Mouse (Mus musculus): ENCODE measurements around the gene B3galnt1. TPM values are rescaled to one million over a fixed set of nuclear protein-coding genes. Genes with fewer than 3 reads are reported as not detected.

Gene B3galnt1
- polyA plus RNA-seq, 1 experiment from 2014 or later, result 27.3 TPM

- 80% methylated on average over 25 of the region's 25 CpGs for WGBS
Observed at GRCm38 (mm10) chr3:69535941-69536647, 62.7 kb downstream of the B3galnt1 start.

GRCm38 (mm10) chr3:69535486-69535885 is 63.3 kb downstream of the B3galnt1 start:
- H3K9ac ChIP-seq, result no peak overlapping the region
- H3K27me3 ChIP-seq (replicated peaks), result no peaks in the 10 kb centered on the region
- H3K4me3 ChIP-seq, result no peak overlapping the region
- no peaks in the 10 kb centered on the region for H3K36me3 ChIP-seq
- H3K4me1 ChIP-seq (replicated peaks), result peaks cover 6% of the 10 kb centered on the region
- ATAC-seq (ENCODE audit: insufficient number of reproducible peaks, low FRiP score), result no peak
- WGBS, result 86% methylated on average over 10 of the region's 10 CpGs
- no peak overlapping the region for H3K27ac ChIP-seq (ENCODE audit: poor library complexity, severe bottlenecking)
- no peak overlapping the region for H3K4me2 ChIP-seq
- no peaks in the 10 kb centered on the region for H3K9me3 ChIP-seq (replicated peaks)

More at GRCm38 (mm10) chr3:69535941-69536647, 62.7 kb downstream of the B3galnt1 start:
- Histone ChIP-seq H3K9ac (no peak overlapping the region), H3K27ac (ENCODE audit: poor library complexity, severe bottlenecking) (no peak overlapping the region), H3K36me3 (no peaks in the 10 kb centered on the region), H3K27me3 (replicated peaks) (no peaks in the 10 kb centered on the region), H3K9me3 (replicated peaks) (no peaks in the 10 kb centered on the region), H3K4me1 (replicated peaks) (peaks cover 6% of the 10 kb centered on the region), H3K4me2 (no peak overlapping the region), H3K4me3 (no peak overlapping the region)
- ATAC-seq (ENCODE audit: insufficient number of reproducible peaks, low FRiP score), result no peak

GRCm38 (mm10) chr3:69532687-69533086 is 66.1 kb downstream of the B3galnt1 start:
- ATAC-seq (ENCODE audit: insufficient number of reproducible peaks, low FRiP score), result no peak
- H3K27ac ChIP-seq (ENCODE audit: poor library complexity, severe bottlenecking), result no peak overlapping the region
- H3K4me1 ChIP-seq (replicated peaks), result no peaks in the 10 kb centered on the region
- no peaks in the 10 kb centered on the region for H3K27me3 ChIP-seq (replicated peaks)
- 57% methylated on average over 4 of the region's 4 CpGs for WGBS
- no peak overlapping the region for H3K4me3 ChIP-seq
- no peaks in the 10 kb centered on the region for H3K36me3 ChIP-seq
- no peak overlapping the region for H3K9ac ChIP-seq
- H3K4me2 ChIP-seq, result no peak overlapping the region
- no peaks in the 10 kb centered on the region for H3K9me3 ChIP-seq (replicated peaks)

- no peak for ATAC-seq (ENCODE audit: insufficient number of reproducible peaks, low FRiP score)
- Histone ChIP-seq H3K36me3 (no peaks in the 10 kb centered on the region), H3K27me3 (replicated peaks) (no peaks in the 10 kb centered on the region), H3K4me3 (no peak overlapping the region), H3K4me1 (replicated peaks) (no peaks in the 10 kb centered on the region), H3K4me2 (no peak overlapping the region), H3K9ac (no peak overlapping the region), H3K27ac (ENCODE audit: poor library complexity, severe bottlenecking) (no peak overlapping the region), H3K9me3 (replicated peaks) (no peaks in the 10 kb centered on the region)
- 71% methylated on average over 9 of the region's 9 CpGs for WGBS
Observed at GRCm38 (mm10) chr3:69531511-69531910, 67.2 kb downstream of the B3galnt1 start.

- Histone ChIP-seq H3K4me2 (no peak overlapping the region), H3K9me3 (replicated peaks) (no peaks in the 10 kb centered on the region), H3K27ac (ENCODE audit: poor library complexity, severe bottlenecking) (no peak overlapping the region), H3K4me1 (replicated peaks) (peaks cover 5% of the 10 kb centered on the region; the same call in 1 of the 2 replicates), H3K27me3 (replicated peaks) (no peaks in the 10 kb centered on the region), H3K4me3 (no peak overlapping the region), H3K36me3 (no peaks in the 10 kb centered on the region), H3K9ac (no peak overlapping the region)
- 67% methylated on average over 7 of the region's 7 CpGs for WGBS
- no peak for ATAC-seq (ENCODE audit: insufficient number of reproducible peaks, low FRiP score)
Observed at GRCm38 (mm10) chr3:69529576-69529975, 69.2 kb downstream of the B3galnt1 start.

GRCm38 (mm10) chr3:69527384-69527783 is 71.4 kb downstream of the B3galnt1 start:
- H3K4me3 ChIP-seq, result no peak overlapping the region
- H3K36me3 ChIP-seq, result no peaks in the 10 kb centered on the region
- H3K9ac ChIP-seq, result no peak overlapping the region
- H3K4me2 ChIP-seq, result no peak overlapping the region
- H3K4me1 ChIP-seq (replicated peaks), result peaks cover 5% of the 10 kb centered on the region; the same call in 1 of the 2 replicates
- no peaks in the 10 kb centered on the region for H3K9me3 ChIP-seq (replicated peaks)
- no peaks in the 10 kb centered on the region for H3K27me3 ChIP-seq (replicated peaks)
- 83% methylated on average over 1 of the region's 1 CpGs for WGBS
- H3K27ac ChIP-seq (ENCODE audit: poor library complexity, severe bottlenecking), result no peak overlapping the region
- no peak for ATAC-seq (ENCODE audit: insufficient number of reproducible peaks, low FRiP score)

GRCm38 (mm10) chr3:69525072-69525529 is 73.7 kb downstream of the B3galnt1 start:
- no peaks in the 10 kb centered on the region for H3K27me3 ChIP-seq (replicated peaks)
- no peak overlapping the region for H3K9ac ChIP-seq
- WGBS, result 67% methylated on average over 8 of the region's 8 CpGs
- no peak overlapping the region for H3K4me2 ChIP-seq
- H3K4me1 ChIP-seq (replicated peaks), result peaks cover 5% of the 10 kb centered on the region; the same call in 1 of the 2 replicates
- H3K4me3 ChIP-seq, result no peak overlapping the region
- H3K27ac ChIP-seq (ENCODE audit: poor library complexity, severe bottlenecking), result no peak overlapping the region
- no peak for ATAC-seq (ENCODE audit: insufficient number of reproducible peaks, low FRiP score)
- no peaks in the 10 kb centered on the region for H3K36me3 ChIP-seq
- H3K9me3 ChIP-seq (replicated peaks), result 0 out of 2 replicates have a peak, but pooled peaks cover 3% of the 10 kb centered on the region

- Histone ChIP-seq H3K4me1 (replicated peaks) (peaks cover 5% of the 10 kb centered on the region; the same call in 1 of the 2 replicates), H3K9ac (no peak overlapping the region), H3K9me3 (replicated peaks) (0 out of 2 replicates have a peak, but pooled peaks cover 3% of the 10 kb centered on the region), H3K4me2 (no peak overlapping the region), H3K27ac (ENCODE audit: poor library complexity, severe bottlenecking) (no peak overlapping the region), H3K36me3 (no peaks in the 10 kb centered on the region), H3K4me3 (no peak overlapping the region), H3K27me3 (replicated peaks) (no peaks in the 10 kb centered on the region)
- ATAC-seq (ENCODE audit: insufficient number of reproducible peaks, low FRiP score), result no peak
- WGBS, result 73% methylated on average over 8 of the region's 8 CpGs
Observed at GRCm38 (mm10) chr3:69524356-69525071, 74.2 kb downstream of the B3galnt1 start.

Other genes starting within 250 kb of the B3galnt1 start
- 100 and 104 TPM in 2 replicates for gene Nmd3, start 123.0 kb upstream of the B3galnt1 start, polyA plus RNA-seq (2016; fragmentation: Nextera tagmentation; extraction: Ambion mirVana)